Mouse (Mus musculus) hindbrain, embryonic 13.5 days (tissue): ENCODE measurements around the gene Gm20388. TPM values are rescaled to one million over a fixed set of nuclear protein-coding genes. Genes with fewer than 3 reads are reported as not detected.

Experiments
- ATAC-seq: fragments of 200-750 bp; cut with Nextera tagmentation; 2 replicates; pipeline ENCODE4 v1.8.0; 2017; ENCODE audit warnings: moderate TSS enrichment; ENCODE audit not compliant: low FRiP score
- H3K27ac ChIP-seq: fragments of 300-500 bp; sonication (generic); 2 replicates; pipeline ENCODE4 v1.5.1; 2015; ENCODE audit warnings: inconsistent platforms, mild to moderate bottlenecking, moderate library complexity
- H3K27me3 ChIP-seq: fragments of 300-500 bp; sonication (generic); 2 replicates; pipeline ENCODE4 v1.6.1; 2015; ENCODE audit warnings: mild to moderate bottlenecking, inconsistent platforms
- H3K36me3 ChIP-seq: fragments of 300-500 bp; sonication (generic); 2 replicates; pipeline ENCODE4 v1.6.1; 2015; ENCODE audit warnings: mild to moderate bottlenecking, inconsistent platforms
- H3K4me1 ChIP-seq: fragments of 300-500 bp; sonication (generic); replicated peaks from 2 replicates; pipeline ENCODE4 v1.6.1; 2015; ENCODE audit warnings: inconsistent platforms
- H3K4me2 ChIP-seq: fragments of 300-500 bp; sonication (generic); 2 replicates; pipeline ENCODE4 v1.6.1; 2015; ENCODE audit warnings: inconsistent platforms, mild to moderate bottlenecking, moderate library complexity
- H3K4me3 ChIP-seq: fragments of 300-500 bp; sonication (generic); 2 replicates; pipeline ENCODE4 v1.5.1; 2015; ENCODE audit warnings: mild to moderate bottlenecking, inconsistent platforms
- H3K9ac ChIP-seq: fragments of 300-500 bp; sonication (generic); 2 replicates; pipeline ENCODE4 v1.6.1; 2015; ENCODE audit warnings: mild to moderate bottlenecking, inconsistent platforms
- H3K9me3 ChIP-seq: fragments of 300-500 bp; sonication (generic); 2 replicates; pipeline ENCODE4 v1.6.1; 2016; ENCODE audit warnings: inconsistent platforms
- WGBS: fragments of 180-500 bp; shearing (Covaris S2); methylation state at CpG from one replicate; pipeline ENCODE4 v1.1.7; 2015; 5-methylcytosine and 5-hydroxymethylcytosine counted together
- polyA plus RNA-seq: library from polyadenylated mRNA; unstranded; fragments of >200 nt; fragmentation: Nextera tagmentation; extraction: Ambion mirVana; gene quantifications from 2 replicates; pipeline ENCODE4 v1.2.1, GENCODE M21; 2015

The Gm20388 gene
- polyA plus RNA-seq, 1 experiment from 2014 or later, result 1.9 TPM

- H3K9me3 ChIP-seq, result no peaks in the 10 kb centered on the region
- ATAC-seq, result no peak
- no peak overlapping the region for H3K4me2 ChIP-seq
- WGBS, result 93% methylated on average over 14 of the region's 14 CpGs
- H3K4me3 ChIP-seq, result no peak overlapping the region
- H3K9ac ChIP-seq, result no peak overlapping the region
- no peaks in the 10 kb centered on the region for H3K27me3 ChIP-seq
- no peak overlapping the region for H3K27ac ChIP-seq
- H3K4me1 ChIP-seq, result peaks cover 20% of the 10 kb centered on the region
- no peaks in the 10 kb centered on the region for H3K36me3 ChIP-seq
Observed at GRCm38 (mm10) chr8:122515699-122516098, 2605.1 kb downstream of the Gm20388 start.

- no peaks in the 10 kb centered on the region for H3K27me3 ChIP-seq
- H3K4me3 ChIP-seq, result no peak overlapping the region
- no peak overlapping the region for H3K4me2 ChIP-seq
- ATAC-seq, result no peak
- H3K9me3 ChIP-seq, result no peaks in the 10 kb centered on the region
- H3K36me3 ChIP-seq, result no peaks in the 10 kb centered on the region
- peak overlapping the region; percentile 62; the same call in 1 of the 2 replicates for H3K27ac ChIP-seq
- peaks cover 18% of the 10 kb centered on the region for H3K4me1 ChIP-seq
- peak overlapping the region; percentile 8; the same call in 1 of the 2 replicates for H3K9ac ChIP-seq
- WGBS, result 24% methylated on average over 6 of the region's 6 CpGs
Observed at GRCm38 (mm10) chr8:122517541-122518190, 2607.0 kb downstream of the Gm20388 start.

- peaks cover 10% of the 10 kb centered on the region; the same call in 1 of the 2 replicates for H3K27me3 ChIP-seq
- H3K4me2 ChIP-seq, result no peak overlapping the region
- H3K4me1 ChIP-seq, result peaks cover 48% of the 10 kb centered on the region
- H3K4me3 ChIP-seq, result no peak overlapping the region
- 71% methylated on average over 11 of the region's 11 CpGs for WGBS
- no peak overlapping the region for H3K9ac ChIP-seq
- H3K9me3 ChIP-seq, result no peaks in the 10 kb centered on the region
- H3K27ac ChIP-seq, result no peak overlapping the region; the same call in 1 of the 2 replicates
- H3K36me3 ChIP-seq, result no peaks in the 10 kb centered on the region
- no peak for ATAC-seq
Observed at GRCm38 (mm10) chr8:122520611-122521010, 2610.0 kb downstream of the Gm20388 start.

- no peak overlapping the region for H3K4me3 ChIP-seq
- ATAC-seq, result 0 out of 2 replicates have a peak, but pooled peaks have one; percentile 21
- peak overlapping the region; percentile 40; the same call in 1 of the 2 replicates for H3K4me2 ChIP-seq
- H3K36me3 ChIP-seq, result no peaks in the 10 kb centered on the region
- no peak overlapping the region for H3K9ac ChIP-seq
- peaks cover 11% of the 10 kb centered on the region; the same call in 1 of the 2 replicates for H3K27me3 ChIP-seq
- 58% methylated on average over 14 of the region's 14 CpGs for WGBS
- peak overlapping the region; percentile 80 for H3K27ac ChIP-seq
- no peaks in the 10 kb centered on the region for H3K9me3 ChIP-seq
- H3K4me1 ChIP-seq, result peaks cover 41% of the 10 kb centered on the region
Observed at GRCm38 (mm10) chr8:122522796-122523651, 2612.4 kb downstream of the Gm20388 start.

GRCm38 (mm10) chr8:122523652-122524360, 2613.2 kb downstream of the Gm20388 start:
- Histone ChIP-seq H3K4me3 (no peak overlapping the region), H3K4me2 (peak overlapping the region; percentile 40), H3K4me1 (peaks cover 35% of the 10 kb centered on the region), H3K27me3 (peaks cover 11% of the 10 kb centered on the region; the same call in 1 of the 2 replicates), H3K9me3 (no peaks in the 10 kb centered on the region), H3K27ac (peak overlapping the region; percentile 80), H3K36me3 (no peaks in the 10 kb centered on the region), H3K9ac (peak overlapping the region; percentile 59)
- peak; percentile 49; the same call in 1 of the 2 replicates for ATAC-seq
- 15% methylated on average over 23 of the region's 23 CpGs for WGBS

- 83% methylated on average over 6 of the region's 6 CpGs for WGBS
- no peak overlapping the region for H3K4me2 ChIP-seq
- H3K27me3 ChIP-seq, result peaks cover 11% of the 10 kb centered on the region; the same call in 1 of the 2 replicates
- H3K9me3 ChIP-seq, result no peaks in the 10 kb centered on the region
- peak overlapping the region; percentile 80; the same call in 1 of the 2 replicates for H3K27ac ChIP-seq
- H3K36me3 ChIP-seq, result no peaks in the 10 kb centered on the region
- H3K4me3 ChIP-seq, result no peak overlapping the region
- ATAC-seq, result no peak
- peaks cover 35% of the 10 kb centered on the region for H3K4me1 ChIP-seq
- H3K9ac ChIP-seq, result no peak overlapping the region
Observed at GRCm38 (mm10) chr8:122524506-122524905, 2613.9 kb downstream of the Gm20388 start.

GRCm38 (mm10) chr8:122525004-122525403, 2614.4 kb downstream of the Gm20388 start:
- Histone ChIP-seq H3K9ac (no peak overlapping the region), H3K9me3 (no peaks in the 10 kb centered on the region), H3K4me1 (peaks cover 35% of the 10 kb centered on the region), H3K27ac (0 out of 2 replicates have a peak overlapping the region, but pooled peaks have one; percentile 80), H3K4me2 (no peak overlapping the region), H3K36me3 (no peaks in the 10 kb centered on the region), H3K27me3 (peaks cover 11% of the 10 kb centered on the region; the same call in 1 of the 2 replicates), H3K4me3 (no peak overlapping the region)
- ATAC-seq, result no peak
- 79% methylated on average over 6 of the region's 6 CpGs for WGBS

GRCm38 (mm10) chr8:122526084-122526483, 2615.4 kb downstream of the Gm20388 start:
- no peak overlapping the region for H3K9ac ChIP-seq
- ATAC-seq, result no peak
- no peak overlapping the region for H3K4me3 ChIP-seq
- 76% methylated on average over 3 of the region's 3 CpGs for WGBS
- H3K27ac ChIP-seq, result no peak overlapping the region
- no peak overlapping the region for H3K4me2 ChIP-seq
- H3K4me1 ChIP-seq, result peaks cover 33% of the 10 kb centered on the region
- peaks cover 11% of the 10 kb centered on the region; the same call in 1 of the 2 replicates for H3K27me3 ChIP-seq
- H3K9me3 ChIP-seq, result no peaks in the 10 kb centered on the region
- no peaks in the 10 kb centered on the region for H3K36me3 ChIP-seq

- WGBS, result 77% methylated on average over 7 of the region's 7 CpGs
- H3K27ac ChIP-seq, result no peak overlapping the region
Observed at GRCm38 (mm10) chr8:122526526-122527170, 2616.0 kb downstream of the Gm20388 start.

GRCm38 (mm10) chr8:122527937-122528336, 2617.3 kb downstream of the Gm20388 start:
- Histone ChIP-seq H3K9me3 (no peaks in the 10 kb centered on the region), H3K4me2 (no peak overlapping the region), H3K27me3 (peaks cover 11% of the 10 kb centered on the region; the same call in 1 of the 2 replicates), H3K27ac (no peak overlapping the region), H3K36me3 (no peaks in the 10 kb centered on the region), H3K4me1 (peaks cover 30% of the 10 kb centered on the region), H3K4me3 (no peak overlapping the region), H3K9ac (no peak overlapping the region)
- ATAC-seq, result no peak
- 93% methylated on average over 3 of the region's 3 CpGs for WGBS

More at GRCm38 (mm10) chr8:122526526-122527170, 2616.0 kb downstream of the Gm20388 start:
- H3K4me1 ChIP-seq, result peaks cover 33% of the 10 kb centered on the region
- no peaks in the 10 kb centered on the region for H3K9me3 ChIP-seq
- no peak overlapping the region for H3K4me2 ChIP-seq
- no peak for ATAC-seq
- H3K9ac ChIP-seq, result no peak overlapping the region
- no peak overlapping the region for H3K4me3 ChIP-seq
- peaks cover 11% of the 10 kb centered on the region; the same call in 1 of the 2 replicates for H3K27me3 ChIP-seq
- no peaks in the 10 kb centered on the region for H3K36me3 ChIP-seq

- Histone ChIP-seq H3K27ac (no peak overlapping the region), H3K36me3 (no peaks in the 10 kb centered on the region), H3K4me2 (no peak overlapping the region), H3K9me3 (no peaks in the 10 kb centered on the region), H3K9ac (no peak overlapping the region), H3K4me1 (peaks cover 17% of the 10 kb centered on the region), H3K4me3 (no peak overlapping the region), H3K27me3 (peaks cover 11% of the 10 kb centered on the region; the same call in 1 of the 2 replicates)
- WGBS, result 91% methylated on average over 4 of the region's 4 CpGs
- no peak for ATAC-seq
Observed at GRCm38 (mm10) chr8:122529159-122529558, 2618.5 kb downstream of the Gm20388 start.
